Comparison of ENCODE assay signal across 28 mouse cellular contexts in the genomic region with DNA sequence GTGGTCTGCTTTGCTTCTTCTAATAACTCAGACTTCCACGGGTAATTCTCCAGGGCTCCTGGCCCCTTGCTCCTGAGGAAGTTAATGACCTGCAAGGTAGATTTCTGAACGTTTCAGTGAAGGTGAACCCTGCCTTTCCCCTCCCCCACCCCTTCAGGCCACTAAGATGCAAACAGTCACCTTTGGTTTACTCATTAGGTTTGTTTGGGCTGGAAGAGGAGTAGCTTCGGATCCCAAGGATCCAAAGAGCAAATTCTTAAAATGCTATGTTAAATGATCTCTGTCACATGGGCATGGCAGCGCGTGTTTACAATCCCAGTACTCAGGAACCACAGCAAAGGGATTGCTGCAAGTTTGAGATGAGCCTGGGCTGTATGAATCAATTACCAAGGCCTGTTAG. TPM values are rescaled to one million over a fixed set of nuclear protein-coding genes. Genes with fewer than 3 reads are reported as not detected.
DNase-seq lines count a peak whose midpoint lies in the region; ATAC-seq and TF ChIP-seq lines count a peak whose summit lies in the region.
"Had no signal": no experiment of that assay in that cellular context is flagged by ENCODE, and none has a peak within 500 bp of the region (broad histone marks: within the 10 kb centered on the region; RNA-seq: fewer than 3 reads in every experiment).

No protein-coding gene starts in this region.

- no peaks in the 10 kb centered on the region for H3K36me3 ChIP-seq in kidney, adult 2 months (ENCODE audit: control insufficient read depth, insufficient read depth, low read length)
- H3K36me3 ChIP-seq in kidney, postnatal 0 days (ENCODE audit: insufficient read depth, low read length) = no peaks in the 10 kb centered on the region
- H3K36me3 ChIP-seq: embryonic facial prominence, embryonic 12.5 days; hindbrain, embryonic 10.5 days; liver, embryonic 12.5 days; midbrain, embryonic 15.5 days had no signal

- ATAC-seq in kidney, postnatal 0 days (replicated peaks; ENCODE audit: low FRiP score, low read depth) = peak; percentile 26; the same call in 1 of the 2 replicates
- no peak for ATAC-seq in granulocyte monocyte progenitor cell, adult 5-6 weeks (replicated peaks; ENCODE audit: poor library complexity, severe bottlenecking)
- ATAC-seq: forebrain, embryonic 14.5 days; hindbrain, embryonic 16.5 days; intestine, embryonic 16.5 days; liver, embryonic 12.5 days; liver, postnatal 0 days; midbrain, embryonic 15.5 days had no signal

- H3K9me3 ChIP-seq in kidney, postnatal 0 days (replicated peaks; ENCODE audit: low read length) = no peaks in the 10 kb centered on the region
- H3K9me3 ChIP-seq: embryonic facial prominence, embryonic 12.5 days; hindbrain, embryonic 10.5 days; liver, embryonic 12.5 days; midbrain, embryonic 15.5 days had no signal

- peak overlapping the region; percentile 94 for H3K27ac ChIP-seq in kidney, adult 2 months (ENCODE audit: insufficient read depth, low read depth, low read length)
- peak overlapping the region; percentile 80 for H3K27ac ChIP-seq in kidney, postnatal 0 days
- H3K27ac ChIP-seq: embryonic facial prominence, embryonic 12.5 days; hindbrain, embryonic 10.5 days; liver, embryonic 12.5 days; macrophage; stomach, postnatal 0 days had no signal

- WGBS in kidney, adult 2 months = 19% methylated on average over 5 of the region's 5 CpGs
- 29% methylated on average over 5 of the region's 5 CpGs for WGBS in kidney, postnatal 0 days

- no peaks in the 10 kb centered on the region for H3K27me3 ChIP-seq in kidney, adult 2 months (replicated peaks; ENCODE audit: control insufficient read depth, insufficient read depth, low read length)
- H3K27me3 ChIP-seq in kidney, postnatal 0 days (ENCODE audit: insufficient read depth, low read length) = no peaks in the 10 kb centered on the region

- no peak for TF ChIP-seq CTCF in kidney, adult 2 months (conservative IDR thresholded peaks at IDR 0.05; ENCODE audit: insufficient read depth, insufficient read length, low read depth, low read length)
- TF ChIP-seq CTCF in kidney, postnatal 0 days (IDR thresholded peaks at IDR 0.05; ENCODE audit: low read depth) = no peak

- DNase-seq in ovary, adult 18-20 months (ENCODE audit: low spot score) = peak; percentile 0
- DNase-seq in ovary, postnatal 36 days (ENCODE audit: low spot score) = no peak
- DNase-seq in kidney, adult 2 months = peak; percentile 88
- DNase-seq in kidney, postnatal 0 days (ENCODE audit: low spot score) = no peak
- peak; percentile 36 to 64 for DNase-seq in kidney, postnatal 4 days
- no peak for DNase-seq in lung, postnatal 10 days
- no peak for DNase-seq in embryo, embryonic 9.5 days (ENCODE audit: extremely low spot score)
- DNase-seq: adrenal gland, adult 8-10 months; cerebellum, adult 2 months; cerebellum, postnatal 14 days; heart, postnatal 14 days; layer of hippocampus, postnatal 36 days; left cerebral cortex, postnatal 4 days; liver, postnatal 0 days; right cerebral cortex, postnatal 4 days; thymus, adult 18-20 months; thymus, postnatal 25 days had no signal

- H3K9ac ChIP-seq in kidney, postnatal 0 days (ENCODE audit: low read depth, low read length) = no peak overlapping the region
- H3K9ac ChIP-seq: embryonic facial prominence, embryonic 12.5 days; liver, embryonic 12.5 days; liver, postnatal 0 days; midbrain, embryonic 15.5 days had no signal

- H3K4me2 ChIP-seq in kidney, postnatal 0 days (ENCODE audit: low read length) = no peak overlapping the region
- H3K4me2 ChIP-seq: embryonic facial prominence, embryonic 12.5 days; liver, embryonic 12.5 days; midbrain, embryonic 15.5 days had no signal

- TF ChIP-seq POLR2A in kidney, adult 2 months (IDR thresholded peaks at IDR 0.05; ENCODE audit: low read depth, low read length) = no peak

- H3K4me1 ChIP-seq in kidney, adult 2 months (ENCODE audit: control insufficient read depth, insufficient read depth, low read length) = peaks cover 22% of the 10 kb centered on the region
- 0 out of 2 replicates have a peak, but pooled peaks cover 6% of the 10 kb centered on the region for H3K4me1 ChIP-seq in kidney, postnatal 0 days (replicated peaks; ENCODE audit: insufficient read depth, low read length)
- H3K4me1 ChIP-seq: embryonic facial prominence, embryonic 12.5 days had no signal

- no peak overlapping the region for H3K4me3 ChIP-seq in kidney, adult 2 months (ENCODE audit: insufficient read depth, low read depth, low read length)
- no peak overlapping the region for H3K4me3 ChIP-seq in kidney, postnatal 0 days (replicated peaks; ENCODE audit: low read depth, low read length)
- H3K4me3 ChIP-seq: embryonic facial prominence, embryonic 12.5 days; hindbrain, embryonic 10.5 days; liver, embryonic 12.5 days; midbrain, embryonic 15.5 days had no signal

RNA-seq across cellular contexts. Expression of a gene that starts 3.2 kb away (rescaled TPM):
- polyA plus RNA-seq in kidney, adult 2 months (2012; rRNA removed) = 92.2 and 98.3 TPM in 2 replicates
- 9.9 and 10.2 TPM in 2 replicates for polyA plus RNA-seq in kidney, postnatal 0 days (2015; fragmentation: Nextera tagmentation; extraction: Ambion mirVana)
- 2.5 TPM in 1 of 2 replicates, not detected in the other for total RNA-seq in granulocyte monocyte progenitor cell, adult 5-6 weeks (2014; fragmentation: Nextera tagmentation)
- total RNA-seq in granulocyte monocyte progenitor cell, adult 5-6 weeks (2017) = 0.13 TPM in 1 of 2 replicates, not detected in the other
- total RNA-seq: neutrophil, adult 5-6 weeks had no signal
- polyA plus RNA-seq: macrophage had no signal

Comparison
In these comparisons a context has a peak if more than half of its experiments do, and no peak if none do; other contexts are left out.
1. DNase-seq: peak in ovary, adult 18-20 months (single experiment), kidney, adult 2 months (single experiment) and kidney, postnatal 4 days (2 of 2); none in ovary, postnatal 36 days (single experiment), kidney, postnatal 0 days (single experiment), lung, postnatal 10 days (single experiment) and embryo, embryonic 9.5 days (single experiment).